Mouse (Mus musculus) forebrain, embryonic 16.5 days (tissue): ENCODE results near the gene Btbd35f6. TPM values are rescaled to one million over a fixed set of nuclear protein-coding genes. Genes with fewer than 3 reads are reported as not detected.
"Not testable (repeated sequence)": the region's sequence is repeated elsewhere in the genome, so short reads cannot be mapped to it uniquely, and the experiment has no call there.

ENCODE experiments used
- ATAC-seq: fragments of 200-750 bp; cut with Nextera tagmentation; 2 replicates; pipeline ENCODE4 v1.8.0; 2017; ENCODE audit warnings: mild to moderate bottlenecking, moderate library complexity
- H3K27ac ChIP-seq: fragments of 300-500 bp; sonication (generic); 2 replicates; pipeline ENCODE4 v1.5.1; 2014; ENCODE audit warnings: low read length, control low read depth
- H3K27me3 ChIP-seq: fragments of 300-500 bp; sonication (generic); replicated peaks from 2 replicates; pipeline ENCODE4 v1.6.1; 2014; ENCODE audit warnings: low read length; ENCODE audit not compliant: control insufficient read depth, insufficient read depth
- H3K36me3 ChIP-seq: fragments of 300-500 bp; sonication (generic); 2 replicates; pipeline ENCODE4 v1.6.1; 2014; ENCODE audit not compliant: control insufficient read depth, insufficient read depth
- H3K4me1 ChIP-seq: fragments of 300-500 bp; sonication (generic); replicated peaks from 2 replicates; pipeline ENCODE4 v1.6.1; 2014; ENCODE audit warnings: low read length; ENCODE audit not compliant: control insufficient read depth, insufficient read depth
- H3K4me2 ChIP-seq: fragments of 300-500 bp; sonication (generic); 2 replicates; pipeline ENCODE4 v1.6.1; 2014; ENCODE audit warnings: mild to moderate bottlenecking, low read length, control low read depth
- H3K4me3 ChIP-seq: fragments of 300-500 bp; sonication (generic); replicated peaks from 2 replicates; pipeline ENCODE4 v1.5.1; 2014; ENCODE audit warnings: mild to moderate bottlenecking, low read length, control low read depth
- H3K9ac ChIP-seq: fragments of 300-500 bp; sonication (generic); replicated peaks from 2 replicates; pipeline ENCODE4 v1.6.1; 2014; ENCODE audit warnings: low read depth, low read length, control low read depth
- H3K9me3 ChIP-seq: fragments of 300-500 bp; sonication (generic); 2 replicates; pipeline ENCODE4 v1.6.1; 2016; ENCODE audit warnings: low read length; ENCODE audit not compliant: control insufficient read depth
- WGBS: fragments of 180-500 bp; shearing (Covaris S2); extraction: QIAGEN DNeasy Blood & Tissue Kit; methylation state at CpG from one replicate; pipeline ENCODE4 v1.1.7; 2014; 5-methylcytosine and 5-hydroxymethylcytosine counted together
- polyA plus RNA-seq: library from polyadenylated mRNA; unstranded; fragments of >200 nt; fragmentation: Nextera tagmentation; extraction: Ambion mirVana; gene quantifications from 2 replicates; pipeline ENCODE4 v1.2.1, GENCODE M21; 2015

Btbd35f6 gene
- polyA plus RNA-seq, result not detected in 2 replicates

GRCm38 (mm10) chrX:33956440-33956839, at the start of gene Btbd35f6:
Gene Btbd35f6, minus strand, starts transcription at chrX:33956540.
- H3K27ac ChIP-seq, H3K4me2 ChIP-seq, H3K9me3 ChIP-seq, H3K4me3 ChIP-seq, H3K27me3 ChIP-seq, H3K36me3 ChIP-seq, H3K9ac ChIP-seq, ATAC-seq, H3K4me1 ChIP-seq: not testable (repeated sequence)
- no CpG with 5 or more reads among the region's 4 CpGs for WGBS

- not testable (repeated sequence) for H3K36me3 ChIP-seq, H3K4me2 ChIP-seq, H3K9ac ChIP-seq, H3K27me3 ChIP-seq, H3K9me3 ChIP-seq, ATAC-seq, H3K4me1 ChIP-seq, H3K27ac ChIP-seq, H3K4me3 ChIP-seq
Observed at GRCm38 (mm10) chrX:33986716-33987115, 30.4 kb upstream of the Btbd35f6 start, which contains the start of gene Gm21870. Gene Gm21870, minus strand, starts transcription at chrX:33986816.

- not testable (repeated sequence) for H3K27me3 ChIP-seq, H3K4me3 ChIP-seq, ATAC-seq, H3K9me3 ChIP-seq, H3K4me2 ChIP-seq, H3K27ac ChIP-seq, H3K4me1 ChIP-seq, H3K9ac ChIP-seq, H3K36me3 ChIP-seq
- WGBS, result no CpG with 5 or more reads among the region's 1 CpGs
Observed at GRCm38 (mm10) chrX:33930216-33930615, 26.1 kb downstream of the Btbd35f6 start.

GRCm38 (mm10) chrX:33928225-33928624, 28.1 kb downstream of the Btbd35f6 start:
- not testable (repeated sequence) for H3K27ac ChIP-seq, H3K4me3 ChIP-seq, H3K9ac ChIP-seq, H3K4me1 ChIP-seq, H3K27me3 ChIP-seq, ATAC-seq, H3K9me3 ChIP-seq, H3K4me2 ChIP-seq, H3K36me3 ChIP-seq
- WGBS, result 82% methylated on average over 4 of the region's 4 CpGs

GRCm38 (mm10) chrX:33926344-33926743, 30.0 kb downstream of the Btbd35f6 start:
- H3K9me3 ChIP-seq, H3K4me2 ChIP-seq, H3K4me3 ChIP-seq, H3K4me1 ChIP-seq, H3K9ac ChIP-seq, ATAC-seq, H3K27ac ChIP-seq, H3K27me3 ChIP-seq, H3K36me3 ChIP-seq: not testable (repeated sequence)
- WGBS, result no CpG with 5 or more reads among the region's 1 CpGs

- WGBS, result 84% methylated on average over 2 of the region's 2 CpGs
- not testable (repeated sequence) for H3K36me3 ChIP-seq, ATAC-seq, H3K4me1 ChIP-seq, H3K27ac ChIP-seq, H3K27me3 ChIP-seq, H3K9ac ChIP-seq, H3K4me3 ChIP-seq, H3K4me2 ChIP-seq, H3K9me3 ChIP-seq
Observed at GRCm38 (mm10) chrX:33925420-33925819, 30.9 kb downstream of the Btbd35f6 start.

Other genes starting within 250 kb of the Btbd35f6 start
- gene Gm21870, start 30.3 kb upstream of the Btbd35f6 start, polyA plus RNA-seq, result not detected in 2 replicates
- gene Btbd35f9, start 205.0 kb upstream of the Btbd35f6 start, polyA plus RNA-seq, result not detected in 2 replicates